Mouse (Mus musculus) MEL (cell line): ENCODE measurements around the gene Uggt2. TPM values are rescaled to one million over a fixed set of nuclear protein-coding genes. Genes with fewer than 3 reads are reported as not detected.

Experiments
- DNase-seq: peaks from one replicate; pipeline ENCODE4 v3.0.0; 2011; ENCODE audit warnings: low read depth, low spot score
- H3K27ac ChIP-seq: 2 replicates; pipeline ENCODE4 v1.5.1; 2012; ENCODE audit warnings: low read depth, mild to moderate bottlenecking, control low read depth, low read length, moderate library complexity; ENCODE audit not compliant: control insufficient read depth
- H3K27me3 ChIP-seq, 2 experiments: fragments of 150-350 bp in 1 of 2; sonication (generic) in 1 of 2; 2 replicates each; pipeline ENCODE4 v1.6.1; 2012; ENCODE audit warnings: low read length in 2 of 2, mild to moderate bottlenecking in 2 of 2, improper control_type of control experiment in 1 of 2, moderate library complexity in 1 of 2; ENCODE audit not compliant: insufficient read depth in 2 of 2, control insufficient read depth in 1 of 2
- H3K36me3 ChIP-seq, 2 experiments: 2 replicates each; pipeline ENCODE4 v1.6.1; 2012 to 2014; ENCODE audit warnings: low read length in 2 of 2, improper control_type of control experiment in 1 of 2, inconsistent platforms in 1 of 2, mild to moderate bottlenecking in 1 of 2; ENCODE audit not compliant: insufficient read depth in 2 of 2, control insufficient read depth in 1 of 2
- H3K4me1 ChIP-seq, 2 experiments: fragments of 150-350 bp in 1 of 2; sonication (generic) in 1 of 2; 2 replicates each; pipeline ENCODE4 v1.6.1; 2012; ENCODE audit warnings: low read length in 2 of 2, improper control_type of control experiment in 1 of 2, mild to moderate bottlenecking in 1 of 2; ENCODE audit not compliant: insufficient read depth in 2 of 2, control insufficient read depth in 1 of 2
- H3K4me3 ChIP-seq, 2 experiments: fragments of 150-350 bp in 1 of 2; sonication (generic) in 1 of 2; 2 replicates each; pipeline ENCODE4 v1.5.1; 2012; ENCODE audit warnings: low read depth in 2 of 2, low read length in 2 of 2, mild to moderate bottlenecking in 2 of 2, moderate library complexity in 2 of 2, control low read depth in 1 of 2, improper control_type of control experiment in 1 of 2; ENCODE audit not compliant: control insufficient read depth in 1 of 2, insufficient read depth in 1 of 2
- H3K79me2 ChIP-seq: 2 replicates; pipeline ENCODE4 v1.6.1; 2012; ENCODE audit warnings: mild to moderate bottlenecking, low read length, moderate library complexity; ENCODE audit not compliant: control insufficient read depth, poor library complexity, insufficient read depth
- H3K9ac ChIP-seq: 2 replicates; pipeline ENCODE4 v1.6.1; 2012; ENCODE audit warnings: low read depth, mild to moderate bottlenecking, control low read depth, low read length, moderate library complexity; ENCODE audit not compliant: control insufficient read depth, poor library complexity, severe bottlenecking
- H3K9me3 ChIP-seq: fragments of 150-350 bp; sonication (generic); replicated peaks from 2 replicates; pipeline ENCODE4 v1.6.1; 2012; ENCODE audit warnings: mild to moderate bottlenecking, low read length, improper control_type of control experiment, moderate library complexity; ENCODE audit not compliant: insufficient read depth
- BHLHE40 ChIP-seq: IDR thresholded peaks from 2 replicates; pipeline ENCODE4 v1.6.1; 2012; ENCODE audit warnings: low read depth, mild to moderate bottlenecking, inconsistent platforms, low read length, improper control_type of control experiment, borderline replicate concordance
- E2F4 ChIP-seq: IDR thresholded peaks from 2 replicates; pipeline ENCODE4 v1.6.1; 2011; ENCODE audit warnings: low read depth, low read length, improper control_type of control experiment, borderline replicate concordance
- ELF1 ChIP-seq: IDR thresholded peaks from 2 replicates; pipeline ENCODE4 v1.6.1; 2014; ENCODE audit warnings: low read depth, mild to moderate bottlenecking, inconsistent platforms, low read length, improper control_type of control experiment, moderate library complexity
- EP300 ChIP-seq, 2 experiments: IDR thresholded peaks; 2 replicates each; pipeline ENCODE4 v1.6.1; 2011; ENCODE audit warnings: improper control_type of control experiment in 2 of 2, low read length in 2 of 2, low read depth in 1 of 2, mild to moderate bottlenecking in 1 of 2
- ETS1 ChIP-seq: IDR thresholded peaks from 2 replicates; pipeline ENCODE4 v1.6.1; 2012; ENCODE audit warnings: low read depth, mild to moderate bottlenecking, inconsistent platforms, low read length, improper control_type of control experiment, moderate library complexity
- GABPA ChIP-seq: IDR thresholded peaks from 2 replicates; pipeline ENCODE4 v1.6.1; 2012; ENCODE audit warnings: low read depth, mild to moderate bottlenecking, inconsistent platforms, low read length, improper control_type of control experiment, moderate library complexity
- GATA1 ChIP-seq: IDR thresholded peaks from 2 replicates; pipeline ENCODE4 v1.6.1; 2011; ENCODE audit warnings: low read depth, low read length, improper control_type of control experiment
- HCFC1 ChIP-seq: IDR thresholded peaks from 2 replicates; pipeline ENCODE4 v1.6.1; 2012; ENCODE audit warnings: low read depth, mild to moderate bottlenecking, inconsistent platforms, low read length, improper control_type of control experiment, moderate library complexity
- JUND ChIP-seq: IDR thresholded peaks from 2 replicates; pipeline ENCODE4 v1.6.1; 2011; ENCODE audit warnings: low read depth, mild to moderate bottlenecking, improper control_type of control experiment, low read length
- KAT2A ChIP-seq: conservative IDR thresholded peaks from 2 replicates; pipeline ENCODE4 v1.6.1; 2012; ENCODE audit warnings: low read depth, low read length, improper control_type of control experiment, inconsistent platforms
- MAFK ChIP-seq: IDR thresholded peaks from 2 replicates; pipeline ENCODE4 v1.6.1; 2011; ENCODE audit warnings: low read depth, mild to moderate bottlenecking, low read length, improper control_type of control experiment, borderline replicate concordance
- MAX ChIP-seq: IDR thresholded peaks from 2 replicates; pipeline ENCODE4 v1.6.1; 2011; ENCODE audit warnings: low read length, improper control_type of control experiment
- MAZ ChIP-seq: IDR thresholded peaks from 2 replicates; pipeline ENCODE4 v1.6.1; 2012; ENCODE audit warnings: low read depth, mild to moderate bottlenecking, inconsistent platforms, low read length, improper control_type of control experiment
- MXI1 ChIP-seq: IDR thresholded peaks from 2 replicates; pipeline ENCODE4 v1.6.1; 2011; ENCODE audit warnings: mild to moderate bottlenecking, low read depth, low read length, improper control_type of control experiment
- MYB ChIP-seq: IDR thresholded peaks from 2 replicates; pipeline ENCODE4 v1.6.1; 2011; ENCODE audit warnings: mild to moderate bottlenecking, low read depth, low read length, improper control_type of control experiment
- MYC ChIP-seq: IDR thresholded peaks from 2 replicates; pipeline ENCODE4 v1.6.1; 2011; ENCODE audit warnings: low read depth, mild to moderate bottlenecking, low read length, improper control_type of control experiment, moderate library complexity
- NELFE ChIP-seq: IDR thresholded peaks from 2 replicates; pipeline ENCODE4 v1.6.1; 2011; ENCODE audit warnings: low read depth, low read length, improper control_type of control experiment
- POLR2A ChIP-seq, 2 experiments: IDR thresholded peaks; 2 replicates each; pipeline ENCODE4 v1.6.1; 2011 to 2012; ENCODE audit warnings: low read length in 2 of 2, mild to moderate bottlenecking in 2 of 2, control low read depth in 1 of 2, improper control_type of control experiment in 1 of 2, low read depth in 1 of 2, moderate library complexity in 1 of 2; ENCODE audit not compliant: control insufficient read depth in 1 of 2, insufficient read depth in 1 of 2, poor library complexity in 1 of 2
- POLR2AphosphoS2 ChIP-seq: IDR thresholded peaks from 2 replicates; pipeline ENCODE4 v1.6.1; 2011; ENCODE audit warnings: low read length, improper control_type of control experiment
- POLR2AphosphoS5 ChIP-seq: IDR thresholded peaks from 2 replicates; pipeline ENCODE4 v1.6.1; 2012; ENCODE audit warnings: low read depth, borderline replicate concordance, mild to moderate bottlenecking, inconsistent platforms, low read length, moderate library complexity, mixed read lengths
- RAD21 ChIP-seq: IDR thresholded peaks from 2 replicates; pipeline ENCODE4 v1.6.1; 2011; ENCODE audit warnings: mild to moderate bottlenecking, low read depth, low read length, improper control_type of control experiment
- RCOR1 ChIP-seq: IDR thresholded peaks from 2 replicates; pipeline ENCODE4 v1.6.1; 2012; ENCODE audit warnings: low read depth, mild to moderate bottlenecking, inconsistent platforms, low read length, improper control_type of control experiment
- SIN3A ChIP-seq: IDR thresholded peaks from 2 replicates; pipeline ENCODE4 v1.6.1; 2012; ENCODE audit warnings: low read length, improper control_type of control experiment, inconsistent platforms
- TAL1 ChIP-seq: IDR thresholded peaks from 2 replicates; pipeline ENCODE4 v1.6.1; 2012; ENCODE audit warnings: mild to moderate bottlenecking, inconsistent platforms, low read length, moderate library complexity, mixed read lengths
- TBP ChIP-seq: IDR thresholded peaks from 2 replicates; pipeline ENCODE4 v1.8.0; 2011; ENCODE audit warnings: low read depth, low read length, improper control_type of control experiment
- TCF12 ChIP-seq: IDR thresholded peaks from 2 replicates; pipeline ENCODE4 v1.6.1; 2014; ENCODE audit warnings: low read depth, mild to moderate bottlenecking, inconsistent platforms, low read length, improper control_type of control experiment, moderate library complexity
- UBTF ChIP-seq: IDR thresholded peaks from 2 replicates; pipeline ENCODE4 v1.6.1; 2012; ENCODE audit warnings: low read depth, mild to moderate bottlenecking, inconsistent platforms, low read length, improper control_type of control experiment, moderate library complexity, borderline replicate concordance; ENCODE audit not compliant: insufficient read depth
- ZC3H11A ChIP-seq: IDR thresholded peaks from 2 replicates; pipeline ENCODE4 v1.6.1; 2012; ENCODE audit warnings: low read depth, mild to moderate bottlenecking, inconsistent platforms, low read length, improper control_type of control experiment
- ZKSCAN1 ChIP-seq: IDR thresholded peaks from 2 replicates; pipeline ENCODE4 v1.6.1; 2012; ENCODE audit warnings: low read depth, mild to moderate bottlenecking, inconsistent platforms, low read length, improper control_type of control experiment, moderate library complexity
- ZMIZ1 ChIP-seq: IDR thresholded peaks from 2 replicates; pipeline ENCODE4 v1.6.1; 2012; ENCODE audit warnings: low read depth, mild to moderate bottlenecking, inconsistent platforms, low read length, improper control_type of control experiment, moderate library complexity
- polyA plus RNA-seq, 2 experiments: library from polyadenylated mRNA; stranded (reverse) in 1 of 2; unstranded in 1 of 2; fragments of >175 nt in 1 of 2; fragments of >200 nt in 1 of 2; gene quantifications; 2 replicates each; pipeline versions ENCODE4 v1.2.1 to v1.2.4; 2012; ENCODE audit warnings: low replicate concordance in 2 of 2, low read depth in 1 of 2; ENCODE audit not compliant: insufficient read length in 2 of 2, insufficient read depth in 1 of 2, missing spikeins in 1 of 2
- total RNA-seq: library from RNA; depleted of rRNA; stranded (reverse); fragments of 300-350 nt; gene quantifications from 2 replicates; pipeline ENCODE4 v1.2.3, GENCODE M21; 2012

Uggt2 gene
- total and polyA plus RNA-seq, 3 experiments: 0.23 to 0.31 TPM; not detected in 1

- no peaks in the 10 kb centered on the region for H3K36me3 ChIP-seq
- H3K4me3 ChIP-seq: no peak overlapping the region
- no peaks in the 10 kb centered on the region for H3K79me2 ChIP-seq
- TF ChIP-seq UBTF (no peak), MYB (no peak), RAD21 (no peak), TBP (no peak), EP300 (IDR thresholded peaks at IDR 0.05; ENCODE audit: low read depth in 1 of 2, low read length in 2 of 2) (no peak), GABPA (no peak), GATA1 (no peak), BHLHE40 (no peak), ZMIZ1 (no peak), MAX (no peak), ELF1 (no peak), E2F4 (no peak), POLR2AphosphoS2 (no peak), MAZ (no peak), TCF12 (no peak), HCFC1 (no peak), JUND (no peak), NELFE (no peak), SIN3A (no peak)
- H3K4me1 ChIP-seq: no peaks in the 10 kb centered on the region
- no peak overlapping the region for H3K27ac ChIP-seq
- no peak overlapping the region for H3K9ac ChIP-seq
- no peaks in the 10 kb centered on the region for H3K27me3 ChIP-seq
- DNase-seq: no peak
- H3K9me3 ChIP-seq: no peaks in the 10 kb centered on the region
Observed at GRCm38 (mm10) chr14:119127330-119127729, 28.1 kb upstream of the Uggt2 start.

GRCm38 (mm10) chr14:119125840-119126239 is 26.6 kb upstream of the Uggt2 start:
- Histone ChIP-seq H3K36me3 (no peaks in the 10 kb centered on the region), H3K4me3 (no peak overlapping the region), H3K79me2 (no peaks in the 10 kb centered on the region), H3K27ac (no peak overlapping the region), H3K9ac (no peak overlapping the region), H3K4me1 (no peaks in the 10 kb centered on the region), H3K9me3 (no peaks in the 10 kb centered on the region), H3K27me3 (no peaks in the 10 kb centered on the region)
- TF ChIP-seq TAL1 (no peak), JUND (no peak), ELF1 (no peak), ZC3H11A (no peak), ETS1 (no peak), MYC (no peak), POLR2AphosphoS5 (no peak), POLR2AphosphoS2 (no peak), KAT2A (no peak), GATA1 (no peak), NELFE (no peak), ZKSCAN1 (no peak), SIN3A (no peak), HCFC1 (no peak), MXI1 (no peak), POLR2A (IDR thresholded peaks at IDR 0.05; ENCODE audit: control insufficient read depth in 1 of 2, insufficient read depth in 1 of 2, low read depth in 1 of 2, low read length in 2 of 2, poor library complexity in 1 of 2) (no peak), MAFK (no peak), RCOR1 (no peak), RAD21 (no peak)
- no peak for DNase-seq
